In genomic region chr4:68574610-68575167, GRCm38 (mm10) we compare ENCODE assay signal across 13 mouse cellular contexts.
A peak's percentile ranks its signal among the peaks of the same experiment; 100 is the strongest.
DNase-seq lines count a peak whose midpoint lies in the region; ATAC-seq and TF ChIP-seq lines count a peak whose summit lies in the region.
"Had no signal": no experiment of that assay in that cellular context is flagged by ENCODE, and none has a peak within 500 bp of the region (broad histone marks: within the 10 kb centered on the region; RNA-seq: fewer than 3 reads in every experiment).

No protein-coding gene starts in this region.

- DNase-seq in gastrocnemius, postnatal 25 days, result peak; percentile 5
- DNase-seq in gastrocnemius, adult 8-10 months (ENCODE audit: low spot score in 2 of 2), result no peak
- DNase-seq in brain, embryonic 14.5 days (ENCODE audit: low read depth), result peak; percentile 68
- peak; percentile 21 to 42 for DNase-seq in left cerebral cortex, postnatal 25 days (ENCODE audit: low spot score in 2 of 2)
- no peak for DNase-seq in heart, postnatal 4 days
- no peak for DNase-seq in testis, postnatal 10 days (ENCODE audit: low spot score)
- no peak for DNase-seq in heart, postnatal 25 days (ENCODE audit: low spot score)
- DNase-seq: kidney, postnatal 10 days had no signal

- no peaks in the 10 kb centered on the region for H3K36me3 ChIP-seq in forebrain, embryonic 16.5 days (ENCODE audit: control insufficient read depth, insufficient read depth)
- H3K36me3 ChIP-seq: heart, embryonic 15.5 days; midbrain, embryonic 13.5 days had no signal

- H3K27me3 ChIP-seq in forebrain, embryonic 16.5 days (replicated peaks; ENCODE audit: control insufficient read depth, insufficient read depth, low read length), result no peaks in the 10 kb centered on the region
- H3K27me3 ChIP-seq: heart, embryonic 15.5 days; midbrain, embryonic 13.5 days had no signal

- WGBS in forebrain, embryonic 16.5 days, result 65% methylated on average over 4 of the region's 4 CpGs

- H3K27ac ChIP-seq in forebrain, embryonic 16.5 days (ENCODE audit: low read length), result no peak overlapping the region
- H3K27ac ChIP-seq: heart, embryonic 15.5 days; midbrain, embryonic 13.5 days; stomach, postnatal 0 days had no signal

- no peak for TF ChIP-seq CTCF in brain, embryonic 14.5 days (IDR thresholded peaks at IDR 0.05; ENCODE audit: borderline replicate concordance, extremely low read depth, insufficient read depth, insufficient read length)

- no peaks in the 10 kb centered on the region for H3K4me1 ChIP-seq in forebrain, embryonic 16.5 days (replicated peaks; ENCODE audit: control insufficient read depth, insufficient read depth, low read length)
- H3K4me1 ChIP-seq: heart, embryonic 15.5 days; midbrain, embryonic 13.5 days had no signal

- no peak overlapping the region for H3K9ac ChIP-seq in forebrain, embryonic 16.5 days (replicated peaks; ENCODE audit: low read depth, low read length)
- H3K9ac ChIP-seq: heart, embryonic 15.5 days; midbrain, embryonic 13.5 days had no signal

- H3K4me3 ChIP-seq in forebrain, embryonic 16.5 days (replicated peaks; ENCODE audit: low read length), result no peak overlapping the region
- H3K4me3 ChIP-seq: heart, embryonic 15.5 days; midbrain, embryonic 13.5 days had no signal

- H3K4me2 ChIP-seq in forebrain, embryonic 16.5 days (ENCODE audit: low read length), result no peak overlapping the region
- H3K4me2 ChIP-seq: heart, embryonic 15.5 days; liver, embryonic 11.5 days; midbrain, embryonic 13.5 days had no signal

- TF ChIP-seq POLR2A in brain, embryonic 14.5 days (IDR thresholded peaks at IDR 0.05; ENCODE audit: borderline replicate concordance, extremely low read depth, insufficient read depth, insufficient read length, poor library complexity, severe bottlenecking), result no peak

- no peaks in the 10 kb centered on the region for H3K9me3 ChIP-seq in forebrain, embryonic 16.5 days (ENCODE audit: control insufficient read depth, low read length)
- H3K9me3 ChIP-seq: heart, embryonic 15.5 days; midbrain, embryonic 13.5 days had no signal

- intact Hi-C loops in left cerebral cortex, postnatal 25 days (cut with DNase I), result no loop called here
- intact Hi-C loops in heart, postnatal 25 days (cut with DNase I), result no loop called here

- peak; percentile 91 for ATAC-seq in forebrain, embryonic 16.5 days
- ATAC-seq: midbrain, embryonic 13.5 days had no signal

Comparison
In these comparisons a context has a peak if more than half of its experiments do, and no peak if none do; other contexts are left out.
1. DNase-seq: peak in gastrocnemius, postnatal 25 days (single experiment), brain, embryonic 14.5 days (single experiment) and left cerebral cortex, postnatal 25 days (2 of 2); none in gastrocnemius, adult 8-10 months (0 of 2), heart, postnatal 4 days (single experiment), testis, postnatal 10 days (single experiment) and heart, postnatal 25 days (single experiment).